Comparison of ENCODE assay signal across 20 mouse cellular contexts in the genomic region with DNA sequence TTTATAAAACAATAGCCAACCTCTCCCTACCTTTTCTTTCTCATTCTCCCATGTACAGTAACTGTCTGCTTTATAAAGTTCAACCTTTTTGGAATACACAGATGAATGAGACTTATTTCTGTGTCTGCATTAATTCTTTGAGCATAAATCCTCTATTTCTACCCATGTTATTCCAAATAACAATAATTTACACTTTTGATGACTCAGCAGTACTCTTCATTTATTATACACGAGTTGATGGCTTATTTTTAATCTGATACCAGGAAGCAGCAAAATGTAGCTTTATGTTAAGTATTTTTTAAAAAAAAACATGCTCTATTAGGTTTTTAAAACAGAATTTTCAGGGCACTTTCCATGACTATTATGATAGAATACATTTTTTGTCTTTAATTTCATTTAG.
DNase-seq lines count a peak whose midpoint lies in the region; TF ChIP-seq lines count a peak whose summit lies in the region.
"Had no signal": no experiment of that assay in that cellular context is flagged by ENCODE, and none has a peak within 500 bp of the region (broad histone marks: within the 10 kb centered on the region; RNA-seq: fewer than 3 reads in every experiment).

No protein-coding gene starts in this region.

- intact Hi-C loops in left cerebral cortex, postnatal 10 days (cut with DNase I), result no loop called here

- H3K4me3 ChIP-seq in CH12.LX (replicated peaks in 1 of 3; ENCODE audit: low read depth in 2 of 3, low read length in 2 of 3, poor library complexity in 1 of 3) (no peak overlapping the region), ES-E14 (ENCODE audit: insufficient read depth in 1 of 2, low read depth in 1 of 2, low read length in 2 of 2, poor library complexity in 1 of 2, severe bottlenecking in 1 of 2) (no peak overlapping the region), MEL (ENCODE audit: control insufficient read depth in 1 of 2, insufficient read depth in 1 of 2, low read depth in 2 of 2, low read length in 2 of 2) (no peak overlapping the region)

- no peak for TF ChIP-seq POLR2A in CH12.LX (IDR thresholded peaks at IDR 0.05; ENCODE audit: low read depth, low read length)
- no peak for TF ChIP-seq POLR2A in MEL (IDR thresholded peaks at IDR 0.05; ENCODE audit: control insufficient read depth in 1 of 2, insufficient read depth in 1 of 2, low read depth in 1 of 2, low read length in 2 of 2, poor library complexity in 1 of 2)

- no peak overlapping the region for H3K9ac ChIP-seq in CH12.LX (ENCODE audit: insufficient read depth, low read depth)
- H3K9ac ChIP-seq in ES-E14 (ENCODE audit: insufficient read depth, low read depth, low read length, poor library complexity, severe bottlenecking), result no peak overlapping the region
- H3K9ac ChIP-seq in MEL (ENCODE audit: control insufficient read depth, low read depth, low read length, poor library complexity, severe bottlenecking), result no peak overlapping the region

- no peak for TF ChIP-seq CTCF in CH12.LX (conservative IDR thresholded peaks at IDR 0.05 in 1 of 2, IDR thresholded peaks at IDR 0.05 in 1 of 2; ENCODE audit: low read depth in 2 of 2, low read length in 2 of 2)
- no peak for TF ChIP-seq CTCF in MEL (IDR thresholded peaks at IDR 0.05 in 2 of 3, conservative IDR thresholded peaks at IDR 0.05 in 1 of 3; ENCODE audit: control insufficient read depth in 1 of 3, insufficient read depth in 1 of 3, low read depth in 2 of 3, low read length in 3 of 3, poor library complexity in 1 of 3, severe bottlenecking in 1 of 3)

- H3K27ac ChIP-seq in CH12.LX (ENCODE audit: insufficient read depth, low read depth), result no peak overlapping the region
- H3K27ac ChIP-seq in ES-E14 (ENCODE audit: insufficient read depth, low read depth, low read length, poor library complexity, severe bottlenecking), result no peak overlapping the region
- no peak overlapping the region for H3K27ac ChIP-seq in MEL (ENCODE audit: control insufficient read depth, low read depth, low read length)

- H3K27me3 ChIP-seq in CH12.LX (replicated peaks) (no peaks in the 10 kb centered on the region), MEL (ENCODE audit: control insufficient read depth in 1 of 2, insufficient read depth in 2 of 2, low read length in 2 of 2) (no peaks in the 10 kb centered on the region)
- H3K27me3 ChIP-seq: Patski had no signal

- H3K9me3 ChIP-seq in CH12.LX (replicated peaks; ENCODE audit: low read length) (no peaks in the 10 kb centered on the region), ES-E14 (ENCODE audit: control insufficient read depth, insufficient read depth, low read depth, low read length) (no peaks in the 10 kb centered on the region), MEL (replicated peaks; ENCODE audit: insufficient read depth, low read length) (no peaks in the 10 kb centered on the region)

- DNase-seq in CH12.LX (ENCODE audit: extremely low read depth) (no peak), ES-E14 (ENCODE audit: low read depth, low spot score) (no peak), MEL (ENCODE audit: low read depth, low spot score) (no peak)
- DNase-seq in left cerebral cortex, postnatal 10 days (ENCODE audit: extremely low spot score in 1 of 2, low spot score in 2 of 2), result no peak
- no peak for DNase-seq in kidney, adult 18-20 months
- DNase-seq in retina, embryonic 14.5 days (ENCODE audit: low spot score), result no peak
- DNase-seq: adrenal gland, adult 2 months; adrenal gland, adult 8-10 months; adrenal gland, postnatal 10 days; adrenal gland, postnatal 14 days; adrenal gland, postnatal 25 days; adrenal gland, postnatal 36 days; B cell, adult 2 months; cerebellum, adult 11 months; cerebellum, adult 11-12 months; cerebellum, adult 18-20 months; cerebellum, adult 2 months; cerebellum, adult 9-10 months had no signal

- peaks cover 3 to 4% of the 10 kb centered on the region in 2 experiments; a peak in 1 of 4 replicates for H3K4me1 ChIP-seq in CH12.LX (ENCODE audit: control insufficient read depth in 1 of 2, insufficient read depth in 2 of 2)
- H3K4me1 ChIP-seq in ES-E14 (ENCODE audit: control insufficient read depth in 2 of 2, insufficient read depth in 2 of 2, low read length in 2 of 2, poor library complexity in 1 of 2), result no peaks in the 10 kb centered on the region
- no peaks in the 10 kb centered on the region for H3K4me1 ChIP-seq in MEL (ENCODE audit: control insufficient read depth in 1 of 2, insufficient read depth in 2 of 2, low read length in 2 of 2)

- H3K4me2 ChIP-seq in CH12.LX (ENCODE audit: insufficient read depth, low read depth, poor library complexity, severe bottlenecking), result no peak overlapping the region

- no peak for TF ChIP-seq RAD21 in CH12.LX (IDR thresholded peaks at IDR 0.05; ENCODE audit: low read depth, low read length)
- no peak for TF ChIP-seq RAD21 in MEL (IDR thresholded peaks at IDR 0.05; ENCODE audit: low read depth, low read length)

- in situ Hi-C loops in CH12.LX (cut with MboI; ENCODE audit: low pct_ligation_motif_present, low pct_unique_long_range_greater_than_20kb, low sequenced_read_pairs), result no loop called here
- in situ Hi-C loops in ES-E14 (cut with MboI; ENCODE audit: low sequenced_read_pairs in 2 of 2, unreplicated experiment in 2 of 2), result no loop called here

- TF ChIP-seq EP300 in CH12.LX (IDR thresholded peaks at IDR 0.05; ENCODE audit: low read length), result no peak
- TF ChIP-seq EP300 in MEL (IDR thresholded peaks at IDR 0.05; ENCODE audit: low read depth in 1 of 2, low read length in 2 of 2), result no peak

- H3K36me3 ChIP-seq in CH12.LX (replicated peaks in 1 of 2; ENCODE audit: control insufficient read depth in 1 of 2, insufficient read depth in 1 of 2, low read length in 1 of 2), result no peaks in the 10 kb centered on the region
- no peaks in the 10 kb centered on the region for H3K36me3 ChIP-seq in ES-E14 (ENCODE audit: control insufficient read depth, insufficient read depth, low read length, poor library complexity, severe bottlenecking)
- no peaks in the 10 kb centered on the region for H3K36me3 ChIP-seq in MEL (ENCODE audit: control insufficient read depth in 1 of 2, insufficient read depth in 2 of 2, low read length in 2 of 2)
- H3K36me3 ChIP-seq: G1E had no signal

- dilution Hi-C loops in CH12.LX (cut with MboI; ENCODE audit: extremely low pct_ligation_motif_present, extremely low pct_unique_long_range_greater_than_20kb, low sequenced_read_pairs), result no loop called here

- H3K79me2 ChIP-seq in CH12.LX (replicated peaks; ENCODE audit: control insufficient read depth, extremely low read depth, insufficient read depth, poor library complexity, severe bottlenecking) (no peaks in the 10 kb centered on the region), MEL (ENCODE audit: control insufficient read depth, insufficient read depth, low read length, poor library complexity) (no peaks in the 10 kb centered on the region)

TF ChIP-seq in CH12.LX, 34 proteins besides CTCF, POLR2A, EP300 and RAD21:
- TF ChIP-seq TBP (conservative IDR thresholded peaks at IDR 0.05; ENCODE audit: low read depth, low read length), result no peak
- TF ChIP-seq BHLHE40 (IDR thresholded peaks at IDR 0.05; ENCODE audit: low read depth, low read length), result no peak
- TF ChIP-seq MAFK (IDR thresholded peaks at IDR 0.05; ENCODE audit: insufficient replicate concordance, low read length), result peak; percentile 88
- no peak for TF ChIP-seq MYC (IDR thresholded peaks at IDR 0.05; ENCODE audit: low read depth, low read length)
- no peak for TF ChIP-seq ZKSCAN1 (IDR thresholded peaks at IDR 0.05; ENCODE audit: borderline replicate concordance, low read depth, low read length)

TF ChIP-seq in ES-E14, 5 proteins besides CTCF, POLR2A, EP300 and RAD21:
- TF ChIP-seq MAFK (IDR thresholded peaks at IDR 0.05; ENCODE audit: insufficient read depth, low read depth, low read length) (peak; percentile 84), ZNF384 (IDR thresholded peaks at IDR 0.05; ENCODE audit: low read depth, low read length) (no peak), CHD2 (IDR thresholded peaks at IDR 0.05; ENCODE audit: low read depth, low read length) (no peak), HCFC1 (IDR thresholded peaks at IDR 0.05; ENCODE audit: borderline replicate concordance, insufficient read depth, low read length) (no peak), ZC3H11A (IDR thresholded peaks at IDR 0.05; ENCODE audit: borderline replicate concordance, low read depth, low read length) (no peak)

TF ChIP-seq in MEL, 35 proteins besides CTCF, POLR2A, EP300 and RAD21:
- TF ChIP-seq MAFK (IDR thresholded peaks at IDR 0.05; ENCODE audit: borderline replicate concordance, low read depth, low read length) (0 out of 2 replicates have a peak, but pooled peaks have one; percentile 58), MXI1 (IDR thresholded peaks at IDR 0.05; ENCODE audit: low read depth, low read length) (no peak), MAZ (IDR thresholded peaks at IDR 0.05; ENCODE audit: low read depth, low read length) (no peak), MYB (IDR thresholded peaks at IDR 0.05; ENCODE audit: low read depth, low read length) (no peak), MYC (IDR thresholded peaks at IDR 0.05; ENCODE audit: low read depth, low read length) (no peak), RCOR1 (IDR thresholded peaks at IDR 0.05; ENCODE audit: low read depth, low read length) (no peak), USF2 (IDR thresholded peaks at IDR 0.05; ENCODE audit: borderline replicate concordance in 1 of 2, insufficient read depth in 1 of 2, low read depth in 1 of 2, low read length in 2 of 2) (no peak)
